Mouse (Mus musculus) spleen, adult 2 months (tissue): Measurements from ENCODE around the gene Arhgap22. TPM values are rescaled to one million over a fixed set of nuclear protein-coding genes. Genes with fewer than 3 reads are reported as not detected.
A peak's percentile ranks its signal among the peaks of the same experiment; 100 is the strongest.

Experiments
- DNase-seq, 2 experiments: peaks; one replicate each; pipeline versions ENCODE4 v3.0.0 to v3.0.0-alpha.2; 2012 to 2021; ENCODE audit warnings: low spot score in 2 of 2, low read depth in 1 of 2
- H3K27ac ChIP-seq: fragments of 200-500 bp; 2 replicates; pipeline ENCODE4 v1.5.1; 2012; ENCODE audit warnings: low read length, inconsistent platforms; ENCODE audit not compliant: insufficient read depth
- H3K27me3 ChIP-seq: fragments of 200-500 bp; 2 replicates; pipeline ENCODE4 v1.6.1; 2012; ENCODE audit warnings: mild to moderate bottlenecking, moderate library complexity, low read length, inconsistent platforms; ENCODE audit not compliant: control insufficient read depth, insufficient read depth
- H3K36me3 ChIP-seq: fragments of 200-500 bp; 2 replicates; pipeline ENCODE4 v1.6.1; 2012; ENCODE audit warnings: mild to moderate bottlenecking, low read length, inconsistent platforms; ENCODE audit not compliant: control insufficient read depth, insufficient read depth
- H3K4me1 ChIP-seq: fragments of 200-500 bp; 2 replicates; pipeline ENCODE4 v1.6.1; 2011; ENCODE audit warnings: inconsistent platforms; ENCODE audit not compliant: control insufficient read depth, insufficient read depth, insufficient read length
- H3K4me3 ChIP-seq: fragments of 200-500 bp; 2 replicates; pipeline ENCODE4 v1.5.1; 2011; ENCODE audit warnings: mild to moderate bottlenecking, inconsistent platforms; ENCODE audit not compliant: insufficient read depth, insufficient read length; ENCODE audit errors: extremely low read depth
- CTCF ChIP-seq: fragments of 200-500 bp; IDR thresholded peaks from 2 replicates; pipeline ENCODE4 v1.5.1; 2011; ENCODE audit warnings: mild to moderate bottlenecking, inconsistent platforms; ENCODE audit not compliant: insufficient read depth, insufficient read length, insufficient replicate concordance; ENCODE audit errors: extremely low read depth
- POLR2A ChIP-seq: fragments of 200-500 bp; IDR thresholded peaks from 2 replicates; pipeline ENCODE4 v1.6.1; 2011; ENCODE audit warnings: low read depth, low read length, inconsistent platforms
- WGBS: fragments of 180-500 bp; shearing (Covaris S2); methylation state at CpG from one replicate; pipeline ENCODE4 v1.1.7; 2018; 5-methylcytosine and 5-hydroxymethylcytosine counted together
- polyA plus RNA-seq: library from polyadenylated mRNA; depleted of rRNA; stranded (reverse); fragments of >200 nt; gene quantifications from 2 replicates; pipeline ENCODE4 v1.2.3, GENCODE M21; 2012

The Arhgap22 gene
- polyA plus RNA-seq, 1 experiment: 11.1 TPM

DNA sequence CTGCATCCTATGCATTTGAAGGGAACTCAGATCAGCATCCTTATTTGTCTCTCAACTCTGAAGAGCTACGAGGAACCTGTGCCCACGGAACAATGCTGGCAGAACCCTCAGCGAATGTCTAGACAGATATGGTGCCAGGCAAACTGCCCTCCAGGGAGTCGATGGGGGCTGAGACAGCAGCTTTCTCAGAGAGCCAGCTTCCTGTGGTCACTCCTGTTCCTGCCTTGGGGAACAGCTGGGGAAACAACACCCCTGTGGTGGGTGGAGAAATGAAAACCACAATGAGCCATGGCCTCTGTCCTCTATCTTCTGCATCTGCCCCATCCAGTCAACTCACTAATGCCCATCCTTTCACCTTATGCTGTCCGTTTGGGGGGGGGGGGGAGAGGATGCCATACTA, 18.2 kb downstream of the Arhgap22 start:
- Histone ChIP-seq H3K4me3 (no peak overlapping the region), H3K27me3 (no peaks in the 10 kb centered on the region), H3K36me3 (no peaks in the 10 kb centered on the region), H3K4me1 (peaks cover 16% of the 10 kb centered on the region; the same call in 1 of the 2 replicates), H3K27ac (no peak overlapping the region)
- TF ChIP-seq CTCF (no peak), POLR2A (no peak)
- 8% methylated on average over 5 of the region's 5 CpGs for WGBS
- DNase-seq: no peak

DNA sequence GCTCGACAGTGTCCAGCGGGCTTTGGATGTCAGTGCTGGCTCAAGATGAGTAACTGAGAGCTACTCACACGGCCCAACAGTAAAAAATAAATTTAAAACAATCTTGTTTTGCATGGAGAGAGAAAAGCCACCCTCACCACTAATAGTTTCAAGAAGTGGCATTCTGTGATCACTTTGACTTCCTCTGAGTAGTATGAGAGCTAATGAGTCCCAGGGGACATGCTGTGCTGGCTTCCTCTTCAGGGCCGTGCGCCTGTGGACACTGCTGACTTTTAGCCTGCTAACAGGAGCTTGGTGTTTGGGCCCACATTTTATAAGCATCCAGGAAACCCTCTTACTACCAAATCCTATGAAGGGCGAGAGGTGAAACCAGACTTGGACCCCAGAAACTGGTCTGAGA, 21.8 kb downstream of the Arhgap22 start:
- Histone ChIP-seq H3K27me3 (no peaks in the 10 kb centered on the region), H3K4me1 (peaks cover 16% of the 10 kb centered on the region; the same call in 1 of the 2 replicates), H3K27ac (no peak overlapping the region; the same call in 1 of the 2 replicates), H3K36me3 (no peaks in the 10 kb centered on the region), H3K4me3 (no peak overlapping the region)
- WGBS: 49% methylated on average over 6 of the region's 6 CpGs
- DNase-seq: peak; percentile 41 to 43
- TF ChIP-seq POLR2A (no peak), CTCF (no peak)

DNA sequence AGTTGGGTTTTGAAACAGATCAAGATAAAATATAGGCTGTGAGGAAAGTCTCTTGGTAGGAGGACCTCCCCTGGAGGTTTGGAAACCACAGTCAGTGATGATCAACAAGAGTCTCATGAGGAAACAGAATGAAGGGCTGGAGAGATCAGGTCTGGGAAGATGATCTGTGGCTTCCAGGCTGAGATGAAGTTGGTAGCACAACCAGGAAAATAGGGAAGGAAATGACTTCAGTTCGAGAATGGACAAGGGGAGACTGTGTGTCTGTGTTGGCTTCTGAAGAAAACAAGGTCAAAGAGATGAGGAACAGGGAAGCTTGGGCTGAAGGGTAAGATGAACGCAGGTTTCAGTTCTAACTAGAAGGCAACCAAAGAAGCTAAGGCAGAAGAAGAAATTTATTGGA, 26.6 kb downstream of the Arhgap22 start:
- no peak overlapping the region for H3K27ac ChIP-seq
- DNase-seq: no peak
- H3K4me3 ChIP-seq: no peak overlapping the region
- H3K27me3 ChIP-seq: no peaks in the 10 kb centered on the region
- no peaks in the 10 kb centered on the region for H3K36me3 ChIP-seq
- WGBS: 18% methylated on average over 2 of the region's 2 CpGs
- TF ChIP-seq POLR2A: no peak
- H3K4me1 ChIP-seq: peaks cover 5% of the 10 kb centered on the region; the same call in 1 of the 2 replicates

DNA sequence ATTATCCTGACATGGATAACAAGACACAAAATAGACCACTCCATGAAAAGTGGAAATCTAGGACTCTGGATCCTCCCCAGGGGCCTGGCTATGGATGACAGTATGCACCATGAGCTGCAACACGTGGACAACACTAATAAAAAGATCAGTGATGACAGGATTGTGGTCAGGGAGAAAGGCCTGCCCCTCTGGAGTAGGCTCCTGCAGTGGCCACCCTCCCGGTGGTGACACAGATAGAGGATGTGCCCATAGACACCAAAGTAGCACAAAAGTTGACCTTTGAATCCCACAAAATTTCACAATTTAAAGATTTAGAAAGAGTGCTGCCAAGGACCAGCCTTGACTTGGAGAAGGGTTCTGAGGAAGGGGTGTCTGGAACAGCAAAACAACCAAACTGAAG, 29.4 kb downstream of the Arhgap22 start:
- no peak for TF ChIP-seq CTCF
- TF ChIP-seq POLR2A: no peak
- no peaks in the 10 kb centered on the region for H3K36me3 ChIP-seq
- no peaks in the 10 kb centered on the region for H3K4me1 ChIP-seq
- no peak for DNase-seq
- H3K27ac ChIP-seq: no peak overlapping the region
- H3K27me3 ChIP-seq: no peaks in the 10 kb centered on the region
- 58% methylated on average over 2 of the region's 2 CpGs for WGBS
- no peak overlapping the region for H3K4me3 ChIP-seq

DNA sequence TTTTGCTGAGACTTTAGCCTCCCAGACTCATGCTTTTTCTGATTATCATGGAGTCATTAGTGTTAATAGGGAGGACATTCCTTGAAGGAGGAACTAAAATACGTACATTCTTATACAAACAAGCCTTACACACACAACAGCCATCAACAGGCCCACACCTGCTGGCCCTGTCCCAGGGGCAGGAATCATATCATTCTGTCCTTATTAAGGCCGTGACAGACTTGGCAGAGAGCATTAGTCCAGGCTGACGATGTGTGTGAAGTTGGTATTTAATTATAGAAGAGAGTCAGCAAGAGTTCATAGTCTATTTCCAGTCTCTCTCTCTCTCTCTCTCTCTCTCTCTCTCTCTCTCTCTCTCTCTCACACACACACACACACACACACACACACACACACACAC, 30.7 kb downstream of the Arhgap22 start:
- TF ChIP-seq CTCF (no peak), POLR2A (no peak)
- Histone ChIP-seq H3K27me3 (no peaks in the 10 kb centered on the region), H3K27ac (no peak overlapping the region), H3K4me3 (no peak overlapping the region), H3K4me1 (no peaks in the 10 kb centered on the region), H3K36me3 (no peaks in the 10 kb centered on the region)
- DNase-seq: no peak
- WGBS: 85% methylated on average over 3 of the region's 3 CpGs

DNA sequence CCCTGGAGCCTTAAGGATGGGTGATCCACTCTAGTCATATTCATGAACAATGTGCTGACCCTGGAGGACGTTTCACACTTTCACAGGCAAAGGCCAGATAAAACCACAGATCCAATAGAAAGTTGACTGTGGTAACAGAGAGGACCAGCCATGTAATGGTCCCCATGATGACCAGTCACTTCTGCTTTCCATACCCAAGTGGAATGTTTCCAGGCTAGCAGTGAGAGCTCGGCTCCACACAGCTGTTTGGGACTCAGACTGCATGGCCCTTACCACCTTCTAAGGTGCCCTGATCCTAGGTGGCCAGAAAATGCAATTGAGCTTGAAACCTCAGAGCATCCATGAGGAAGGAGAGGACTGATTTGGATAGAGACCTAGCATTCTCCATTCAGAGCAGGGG, 31.1 kb downstream of the Arhgap22 start:
- no peak for DNase-seq
- WGBS: 60% methylated on average over 2 of the region's 2 CpGs
- TF ChIP-seq POLR2A: no peak
- TF ChIP-seq CTCF: no peak
- Histone ChIP-seq H3K4me1 (no peaks in the 10 kb centered on the region), H3K27ac (no peak overlapping the region), H3K36me3 (no peaks in the 10 kb centered on the region), H3K4me3 (no peak overlapping the region), H3K27me3 (no peaks in the 10 kb centered on the region)

DNA sequence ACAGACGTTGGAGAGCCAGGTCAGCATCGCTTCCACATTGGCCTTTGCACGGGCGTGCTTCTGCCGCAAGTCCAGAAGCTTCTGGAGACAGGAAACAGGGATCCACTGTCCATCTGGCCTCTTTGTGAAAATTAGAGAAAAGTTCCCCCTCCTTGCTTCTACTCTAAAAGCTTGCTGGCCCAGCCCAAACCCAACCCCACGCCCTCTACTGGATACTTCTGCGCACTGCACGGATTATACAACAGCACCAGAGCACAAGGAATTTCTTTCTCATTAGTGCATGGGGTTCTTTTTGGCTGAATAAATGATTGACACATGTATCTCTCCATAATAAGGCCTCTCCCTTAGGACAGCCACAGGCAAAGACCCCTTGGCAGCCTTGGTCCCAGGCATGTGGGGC, 32.6 kb downstream of the Arhgap22 start:
- WGBS: 89% methylated on average over 8 of the region's 8 CpGs
- Histone ChIP-seq H3K4me3 (no peak overlapping the region), H3K36me3 (no peaks in the 10 kb centered on the region), H3K4me1 (no peaks in the 10 kb centered on the region), H3K27ac (no peak overlapping the region), H3K27me3 (no peaks in the 10 kb centered on the region)
- peak in 1 of 2 experiments; percentile 25 for DNase-seq
- TF ChIP-seq POLR2A (no peak), CTCF (no peak)
